Mouse (Mus musculus) neural tube, embryonic 10.5 days (tissue): Measurements from ENCODE around the gene Gm884.
"Not testable (repeated sequence)": the region's sequence is repeated elsewhere in the genome, so short reads cannot be mapped to it uniquely, and the experiment has no call there.

Source experiments
- DNase-seq: peaks from one replicate; pipeline ENCODE4 v3.0.0-alpha.2; 2017; ENCODE audit warnings: low spot score; ENCODE audit errors: extremely low spot score

Gene Gm884

DNA sequence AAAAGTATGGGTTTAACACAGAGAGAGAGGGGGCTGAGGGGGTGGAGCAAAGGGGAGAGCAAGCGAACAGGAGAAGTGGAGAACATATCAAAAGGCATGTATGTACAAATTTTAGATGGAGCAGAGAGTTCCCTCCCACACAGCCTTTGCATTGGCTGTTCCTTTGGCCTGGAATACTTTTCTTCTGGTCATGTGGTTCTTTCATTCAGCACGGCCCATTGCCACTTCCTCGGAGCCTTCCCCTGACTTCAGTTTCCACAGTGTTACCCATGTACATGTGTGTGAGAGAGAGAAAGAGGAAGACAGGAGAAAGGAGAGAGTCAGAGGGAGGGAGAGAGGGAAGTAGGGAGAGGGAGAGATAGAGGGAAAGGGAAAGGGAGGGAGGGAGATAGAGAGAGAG, 14.5 kb upstream of the Gm884 start:
- no peak for DNase-seq

DNA sequence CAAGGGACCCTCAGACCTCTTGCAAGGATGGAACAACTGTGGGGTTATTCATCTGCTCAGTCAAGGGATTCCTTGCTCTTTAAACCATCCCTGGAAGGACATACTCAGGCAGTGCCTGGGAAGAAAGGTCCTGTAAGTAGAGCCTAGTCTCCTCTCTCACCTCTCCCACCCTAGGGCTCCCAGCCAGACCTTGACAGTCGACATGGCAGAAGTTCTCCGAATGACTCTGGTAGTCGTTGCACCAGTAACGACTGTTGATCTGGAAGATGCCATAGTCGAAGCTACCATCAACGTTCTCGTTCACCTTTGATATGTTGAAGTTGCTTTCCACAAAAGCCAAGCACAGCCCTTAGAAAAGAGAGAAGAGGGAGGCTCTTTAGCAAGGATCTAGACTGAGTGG, 13.9 kb upstream of the Gm884 start:
- no peak for DNase-seq

DNA sequence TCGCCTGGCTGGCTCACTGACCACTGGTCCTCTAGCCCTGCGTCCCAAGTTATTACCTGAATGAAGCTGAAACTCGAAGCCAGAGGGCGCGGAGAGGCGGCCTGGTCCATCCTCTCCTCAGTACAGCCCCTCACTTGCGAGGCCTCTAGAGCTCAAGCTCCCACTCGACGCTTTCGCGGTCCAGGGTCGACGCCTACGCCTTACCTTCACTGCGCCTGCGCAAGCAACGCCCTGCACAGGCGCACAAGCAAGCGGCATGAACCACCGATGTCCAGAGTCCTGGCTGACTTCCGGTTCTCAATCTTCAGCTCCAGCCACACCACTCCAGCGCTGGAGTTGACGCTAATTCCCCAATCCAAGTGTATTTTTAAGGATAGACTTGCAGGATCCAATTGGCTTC, 6.5 kb upstream of the Gm884 start:
- DNase-seq: no peak

DNA sequence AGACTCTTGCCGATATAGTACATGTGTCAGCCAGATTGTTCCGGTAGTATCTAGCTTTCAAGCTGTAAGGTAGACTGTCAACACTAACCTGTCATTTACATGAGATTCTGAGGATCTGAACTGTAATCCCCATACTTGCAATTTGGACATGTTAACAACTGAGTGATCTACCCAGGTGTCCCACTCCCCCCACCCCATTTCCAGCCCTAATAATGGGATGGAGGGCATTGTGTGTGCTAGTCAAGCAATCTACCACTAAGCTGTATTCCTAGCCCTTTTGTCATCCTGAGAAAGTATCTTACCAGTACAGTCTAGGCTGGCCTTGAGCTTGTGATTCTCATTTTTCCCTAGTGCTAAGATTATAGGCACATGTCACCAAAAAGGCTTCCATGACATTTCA, 10.2 kb downstream of the Gm884 start:
- DNase-seq: no peak

DNA sequence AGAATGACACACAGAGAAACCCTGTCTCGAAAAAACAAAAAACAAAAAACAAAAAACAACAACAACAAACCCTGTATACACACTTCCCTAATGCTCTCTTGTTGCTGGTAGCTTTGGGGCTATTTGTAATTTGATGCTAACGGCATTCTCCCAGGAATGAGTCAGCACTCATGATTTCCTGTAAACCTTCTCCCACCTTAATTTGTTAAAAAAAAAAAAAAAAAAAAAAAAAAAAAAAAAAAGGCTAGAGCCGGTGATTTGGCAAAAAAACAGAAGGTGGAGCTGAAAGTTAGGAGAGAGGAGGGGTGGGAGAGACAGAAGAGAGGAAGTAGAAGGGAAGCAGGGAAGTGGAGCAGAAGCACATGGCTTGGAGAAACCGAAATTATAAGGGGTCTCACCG, 14.3 kb downstream of the Gm884 start:
- no peak for DNase-seq

DNA sequence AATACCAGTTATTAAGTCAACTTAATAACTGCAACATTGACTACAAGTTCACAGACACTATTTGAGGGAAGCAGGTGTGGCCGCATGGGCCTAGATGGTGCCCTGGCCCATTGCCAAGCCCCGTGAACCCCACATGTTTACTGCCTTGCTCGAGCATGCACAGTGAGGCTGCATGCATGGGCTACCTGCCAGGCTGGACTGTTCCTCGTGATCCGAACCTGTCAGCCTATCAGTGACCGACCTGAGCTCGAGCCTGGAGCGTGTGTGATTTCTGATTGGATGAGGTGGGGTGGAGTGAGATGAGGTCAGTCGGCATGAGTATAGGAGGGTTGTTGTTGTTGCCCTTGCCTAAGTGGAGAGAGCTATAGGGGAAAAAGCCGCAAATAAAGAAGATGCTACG, 42.6 kb downstream of the Gm884 start:
- no peak for DNase-seq

DNA sequence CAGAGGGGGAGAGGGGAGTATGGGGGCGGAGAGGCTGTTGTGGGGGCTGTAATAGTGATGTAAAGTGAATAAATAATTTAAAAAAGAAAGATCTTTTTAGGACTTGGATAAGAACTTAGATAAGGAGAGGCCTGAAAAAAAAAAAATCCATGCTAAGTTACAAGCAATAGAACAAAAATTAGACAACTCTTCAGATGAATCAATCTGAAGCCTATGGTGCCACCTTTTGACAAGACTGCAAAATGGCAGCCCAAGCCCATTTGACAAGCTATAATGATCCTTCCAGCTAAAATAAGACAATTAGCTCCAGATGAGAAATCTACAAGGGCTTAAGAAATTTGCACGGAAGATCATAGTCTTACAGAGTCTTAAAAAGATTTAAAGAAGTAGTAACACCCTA, 64.9 kb downstream of the Gm884 start:
- no peak for DNase-seq

DNA sequence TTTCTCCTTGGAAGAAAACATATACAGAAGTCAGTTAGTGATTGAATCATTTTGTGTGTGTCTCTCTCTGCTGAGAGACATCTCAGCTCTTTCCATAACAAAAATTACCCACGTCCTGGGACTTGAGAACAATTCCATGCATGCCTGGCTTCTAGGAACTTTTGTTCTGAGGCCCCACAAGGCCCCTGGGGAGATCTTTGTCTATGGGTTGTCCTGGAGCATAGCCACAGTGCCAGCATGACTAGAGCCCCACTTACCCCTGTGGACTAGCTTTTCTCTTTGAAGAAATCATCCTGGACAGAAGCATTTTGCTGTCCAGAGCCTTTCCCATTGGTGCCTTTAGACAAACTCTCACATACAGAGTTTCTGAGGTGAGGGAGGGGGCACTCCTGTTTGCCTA, 86.0 kb downstream of the Gm884 start:
- not testable (repeated sequence) for DNase-seq

DNA sequence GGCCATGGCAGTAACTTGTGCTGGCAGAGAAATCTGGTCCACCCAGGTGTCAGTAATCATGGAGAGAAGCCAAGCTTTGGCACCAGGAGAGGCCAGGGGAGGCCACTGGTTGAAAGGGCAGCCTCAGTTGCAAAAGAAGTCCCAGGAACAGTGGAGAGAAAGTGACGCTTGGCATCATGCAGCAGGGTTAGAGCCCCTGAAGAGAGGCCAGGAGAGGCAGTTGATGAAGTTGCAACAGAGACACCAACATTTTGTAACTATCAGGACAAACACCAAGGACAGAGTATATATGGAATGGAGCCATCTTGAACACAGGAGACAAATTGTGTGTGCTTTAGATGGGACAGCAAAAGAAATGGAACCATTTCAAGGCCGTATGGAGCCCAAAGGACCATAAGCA, 108.8 kb downstream of the Gm884 start:
- DNase-seq: no peak

DNA sequence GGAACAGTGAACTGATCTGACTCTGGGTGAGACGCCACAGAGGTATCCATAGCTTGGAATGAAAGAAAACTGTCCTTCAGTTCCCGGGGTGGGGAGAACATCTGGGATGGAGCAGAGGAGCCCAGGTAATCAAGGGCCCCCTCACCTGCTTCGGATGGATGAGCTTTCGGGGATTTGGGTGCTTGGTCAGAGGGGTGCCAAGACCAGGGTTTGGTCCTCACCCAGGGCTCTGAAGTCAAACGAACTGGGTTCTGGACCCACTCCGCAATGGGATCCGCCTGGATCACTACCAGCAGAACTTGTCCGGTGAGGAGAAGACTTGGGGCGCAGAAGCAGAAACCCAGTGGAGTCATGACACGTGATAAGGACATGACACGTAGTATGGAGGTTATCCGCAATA, 116.4 kb downstream of the Gm884 start, which contains the start of gene Lrrc37a:
Gene Lrrc37a, minus strand, starts transcription at position 101 of the 400 bp plus-strand sequence.
- no peak for DNase-seq
